Mouse (Mus musculus) kidney, postnatal 14 days (tissue): ENCODE measurements around the gene Dgkh.

ENCODE experiments used
- DNase-seq: peaks from one replicate; pipeline ENCODE4 v3.0.0; 2022; ENCODE audit warnings: mixed read lengths

Gene Dgkh

GRCm38 (mm10) chr14:78722031-78722430 lies 10.5 kb downstream of the Dgkh start:
- no peak for DNase-seq

GRCm38 (mm10) chr14:78716035-78716434 lies 16.5 kb downstream of the Dgkh start:
- no peak for DNase-seq

- DNase-seq, result no peak
These were observed 19.9 kb downstream of the Dgkh start for GRCm38 (mm10) chr14:78712565-78713148.

- no peak for DNase-seq
These were observed 21.9 kb downstream of the Dgkh start for GRCm38 (mm10) chr14:78710647-78711046.

- DNase-seq, result no peak
These were observed 27.0 kb downstream of the Dgkh start for GRCm38 (mm10) chr14:78705616-78706015.

GRCm38 (mm10) chr14:78703989-78704388 lies 28.6 kb downstream of the Dgkh start:
- DNase-seq, result no peak

- no peak for DNase-seq
These were observed 29.2 kb downstream of the Dgkh start for GRCm38 (mm10) chr14:78703361-78703760.

- DNase-seq, result no peak
These were observed 30.5 kb downstream of the Dgkh start for GRCm38 (mm10) chr14:78702048-78702447.

GRCm38 (mm10) chr14:78701501-78701900 lies 31.1 kb downstream of the Dgkh start:
- no peak for DNase-seq

- DNase-seq, result no peak
These were observed 31.5 kb downstream of the Dgkh start for GRCm38 (mm10) chr14:78701087-78701486.

GRCm38 (mm10) chr14:78699634-78700033 lies 32.9 kb downstream of the Dgkh start:
- no peak for DNase-seq

- DNase-seq, result no peak
These were observed 33.4 kb downstream of the Dgkh start for GRCm38 (mm10) chr14:78699196-78699595.

GRCm38 (mm10) chr14:78694121-78694520 lies 38.5 kb downstream of the Dgkh start:
- DNase-seq, result no peak

GRCm38 (mm10) chr14:78692602-78693001 lies 40.0 kb downstream of the Dgkh start:
- DNase-seq, result no peak

GRCm38 (mm10) chr14:78691926-78692487 lies 40.6 kb downstream of the Dgkh start:
- DNase-seq, result no peak

GRCm38 (mm10) chr14:78690883-78691282 lies 41.7 kb downstream of the Dgkh start:
- no peak for DNase-seq

- DNase-seq, result no peak
These were observed 42.2 kb downstream of the Dgkh start for GRCm38 (mm10) chr14:78690387-78690786.

- DNase-seq, result no peak
These were observed 42.6 kb downstream of the Dgkh start for GRCm38 (mm10) chr14:78689950-78690349.

- DNase-seq, result no peak
These were observed 44.9 kb downstream of the Dgkh start for GRCm38 (mm10) chr14:78687716-78688115.

- DNase-seq, result no peak
These were observed 45.9 kb downstream of the Dgkh start for GRCm38 (mm10) chr14:78686701-78687100.

GRCm38 (mm10) chr14:78684171-78684570 lies 48.4 kb downstream of the Dgkh start:
- DNase-seq, result no peak

- no peak for DNase-seq
These were observed 53.6 kb downstream of the Dgkh start for GRCm38 (mm10) chr14:78678981-78679380.

- peak; percentile 44 for DNase-seq
These were observed 54.6 kb downstream of the Dgkh start for GRCm38 (mm10) chr14:78677852-78678588.

- peak; percentile 30 for DNase-seq
These were observed 56.1 kb downstream of the Dgkh start for GRCm38 (mm10) chr14:78676457-78676856.
